Mouse (Mus musculus) embryo, embryonic 10.5 days (tissue): ENCODE measurements at regions not wholly inside any gene's neighbourhood (a gene's known extent, or its start where the extent isn't known, plus 50 kb on each side); places are given as distances from the start of the nearest gene placed in this dataset.

ENCODE experiments used
- DNase-seq: peaks from one replicate; pipeline ENCODE4 v3.0.0-alpha.2; 2015; ENCODE audit warnings: low spot score

- no peak for DNase-seq
Measured at GRCm38 (mm10) chr1:55888711-55889366, 483.1 kb downstream of the Plcl1 start.

GRCm38 (mm10) chr1:55890511-55891151 is 484.9 kb downstream of the Plcl1 start:
- peak; percentile 73 for DNase-seq

GRCm38 (mm10) chr1:55891894-55892293 is 486.2 kb downstream of the Plcl1 start:
- DNase-seq, result no peak

GRCm38 (mm10) chr1:55897572-55897971 is 491.9 kb downstream of the Plcl1 start:
- no peak for DNase-seq

- DNase-seq, result no peak
Measured at GRCm38 (mm10) chr1:55898031-55898430, 492.3 kb downstream of the Plcl1 start.

- DNase-seq, result no peak
Measured at GRCm38 (mm10) chr1:55900033-55900432, 494.3 kb downstream of the Plcl1 start.

- DNase-seq, result no peak
Measured at GRCm38 (mm10) chr1:55903177-55903576, 497.5 kb downstream of the Plcl1 start.

- no peak for DNase-seq
Measured at GRCm38 (mm10) chr1:55904571-55904970, 498.9 kb downstream of the Plcl1 start.

GRCm38 (mm10) chr1:55905232-55905631 is 499.5 kb downstream of the Plcl1 start:
- DNase-seq, result no peak

GRCm38 (mm10) chr1:55910024-55910423 is 504.3 kb downstream of the Plcl1 start:
- DNase-seq, result no peak

- DNase-seq, result no peak
Measured at GRCm38 (mm10) chr1:55914284-55914683, 508.6 kb downstream of the Plcl1 start.

GRCm38 (mm10) chr1:55915940-55916339 is 510.2 kb downstream of the Plcl1 start:
- DNase-seq, result no peak

GRCm38 (mm10) chr1:55919516-55919915 is 513.8 kb downstream of the Plcl1 start:
- no peak for DNase-seq

- DNase-seq, result no peak
Measured at GRCm38 (mm10) chr1:55946786-55947549, 541.2 kb downstream of the Plcl1 start.

- DNase-seq, result no peak
Measured at GRCm38 (mm10) chr1:55947618-55948283, 542.0 kb downstream of the Plcl1 start.

GRCm38 (mm10) chr1:55949606-55950005 is 543.9 kb downstream of the Plcl1 start:
- no peak for DNase-seq

GRCm38 (mm10) chr1:55957804-55958445 is 552.2 kb downstream of the Plcl1 start:
- no peak for DNase-seq

GRCm38 (mm10) chr1:55960291-55960690 is 554.6 kb downstream of the Plcl1 start:
- peak; percentile 88 for DNase-seq

GRCm38 (mm10) chr1:55963867-55964266 is 558.1 kb downstream of the Plcl1 start:
- DNase-seq, result no peak

GRCm38 (mm10) chr1:55966273-55966672 is 560.6 kb downstream of the Plcl1 start:
- no peak for DNase-seq

- DNase-seq, result no peak
Measured at GRCm38 (mm10) chr1:55967869-55968268, 562.1 kb downstream of the Plcl1 start.

- no peak for DNase-seq
Measured at GRCm38 (mm10) chr1:55977796-55978195, 572.1 kb downstream of the Plcl1 start.
